Mouse (Mus musculus): ENCODE results near the gene Gm45261.

- TF ChIP-seq CTCF (IDR thresholded peaks at IDR 0.05; ENCODE audit: borderline replicate concordance, insufficient read depth, low read depth, low read length), result no peak
- no peak for TF ChIP-seq POLR2A (IDR thresholded peaks at IDR 0.05; ENCODE audit: borderline replicate concordance, insufficient read depth, low read length)
These were observed 48.7 kb downstream of the Gm45261 start for GRCm38 (mm10) chr1:80412521-80412920.
